Mouse (Mus musculus): Measurements from ENCODE around the gene Dtymk.
"Not testable (repeated sequence)": the region's sequence is repeated elsewhere in the genome, so short reads cannot be mapped to it uniquely, and the experiment has no call there.

Dtymk gene

DNA sequence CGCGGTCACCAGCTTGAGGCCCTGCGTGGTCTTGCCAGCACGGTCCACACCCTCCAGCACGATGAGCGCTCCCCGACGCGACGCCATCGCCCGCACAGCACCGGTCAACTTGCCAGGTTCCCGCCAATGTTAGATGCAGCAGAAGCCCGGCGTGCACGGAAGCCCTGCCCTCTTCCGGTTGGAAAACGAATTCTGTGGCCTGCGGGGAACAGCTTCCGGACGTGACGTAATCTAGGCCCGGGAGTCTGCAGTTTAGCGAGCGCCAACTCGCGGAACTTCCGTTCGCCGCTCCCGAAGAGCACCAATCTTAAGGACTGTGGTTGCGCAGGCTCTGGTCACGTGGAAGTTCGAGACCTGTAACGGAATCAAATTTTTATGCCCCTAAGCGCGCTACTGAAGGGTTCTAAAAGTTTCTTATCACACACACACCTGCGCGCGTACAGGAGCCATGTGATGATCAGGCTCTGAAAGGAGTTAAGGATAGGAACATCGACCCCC lies at the start of gene Dtymk:
TSS of gene Dtymk (minus strand) at position 194 of the 498 bp plus-strand sequence.
- no peak for DNase-seq (ENCODE audit: extremely low read depth, low read depth, low spot score)

DNA sequence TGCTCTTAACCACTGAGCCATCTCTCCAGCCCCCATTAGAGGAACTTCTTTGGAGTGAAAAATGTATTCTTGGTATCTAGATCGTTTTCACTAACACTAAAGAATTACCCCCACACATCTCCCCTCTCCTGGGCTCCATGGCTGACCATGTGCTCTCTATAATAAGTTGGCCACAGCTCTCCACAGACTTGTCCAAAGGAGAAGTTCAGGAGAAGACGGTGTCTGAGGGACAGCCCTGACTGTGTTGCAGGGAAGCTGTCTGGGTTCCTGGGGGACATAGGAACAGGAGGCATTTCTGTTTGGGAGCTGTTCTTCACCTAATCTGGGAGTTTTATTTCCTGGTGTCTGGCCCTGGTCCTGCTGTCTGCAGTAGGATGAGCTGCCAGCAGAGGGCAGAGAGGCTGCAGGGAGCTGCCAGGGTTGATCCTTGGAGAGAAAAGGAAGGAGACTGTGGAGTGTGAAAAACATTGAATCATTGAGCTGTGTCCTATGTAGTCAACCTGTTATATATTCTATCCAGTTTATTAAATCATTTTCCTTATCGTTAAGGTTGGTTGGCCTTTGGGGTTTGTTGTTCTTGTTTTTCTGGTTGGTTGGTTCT lies 44.1 kb upstream of the Dtymk start:
- not testable (repeated sequence) for DNase-seq (ENCODE audit: extremely low read depth, low read depth, low spot score)

DNA sequence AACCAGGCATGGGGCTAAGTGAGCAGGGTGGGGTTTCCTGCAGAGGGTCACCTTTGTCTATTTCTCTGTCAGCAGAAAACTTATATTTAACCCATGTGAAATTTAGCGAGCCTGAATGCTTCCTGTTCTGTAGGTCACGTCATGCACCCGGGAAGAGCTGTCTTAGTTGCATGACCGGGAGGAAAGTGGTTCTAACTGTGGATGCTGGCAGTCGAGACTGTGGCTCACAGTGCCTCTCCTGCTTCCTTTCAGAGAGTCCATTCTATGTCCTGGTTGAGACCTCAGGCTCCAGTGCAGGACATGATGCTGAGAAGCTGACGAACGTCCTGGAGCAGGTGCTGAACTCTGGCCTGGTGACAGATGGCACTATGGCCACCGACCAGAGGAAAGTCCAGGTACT lies 36.8 kb upstream of the Dtymk start:
- not testable (repeated sequence) for DNase-seq (ENCODE audit: extremely low read depth, low read depth, low spot score)

DNA sequence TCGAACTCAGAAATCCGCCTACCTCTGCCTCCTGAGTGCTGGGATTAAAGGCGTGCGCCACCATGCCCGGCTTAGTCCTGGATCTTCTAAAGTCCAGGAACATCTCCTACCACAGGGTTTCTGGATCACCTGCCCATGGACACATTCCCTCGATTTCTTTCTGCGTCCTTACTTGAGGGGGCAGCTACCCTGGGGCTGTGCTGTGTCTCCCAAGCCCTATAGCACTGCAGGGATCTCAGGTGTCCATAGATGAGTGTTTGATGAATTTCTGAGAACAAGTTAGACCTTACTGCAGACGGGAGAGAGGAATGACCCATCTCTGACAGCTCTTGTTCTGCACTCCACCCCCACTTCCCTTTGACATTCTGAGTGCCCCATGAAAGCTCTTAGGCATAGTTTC lies 35.6 kb upstream of the Dtymk start:
- DNase-seq (ENCODE audit: extremely low read depth, low read depth, low spot score): no peak

DNA sequence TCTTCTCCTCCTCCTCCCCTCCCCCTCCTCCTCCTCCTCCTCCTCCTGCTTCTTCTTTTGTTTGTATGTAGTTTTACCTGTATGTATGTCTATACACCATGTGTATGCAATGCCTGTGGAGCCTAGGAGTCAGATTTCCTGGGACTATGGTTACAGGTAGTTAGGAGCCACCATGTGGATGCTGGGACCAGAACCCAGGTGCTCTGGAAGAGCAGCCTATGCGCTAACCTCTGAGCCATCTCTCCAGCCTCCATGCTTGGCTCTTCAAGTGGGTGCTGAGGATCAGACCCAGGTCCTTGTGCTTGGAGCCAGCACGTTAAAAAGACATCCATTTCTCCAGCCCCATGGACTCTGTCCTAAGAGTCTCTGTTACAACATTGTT lies 34.8 kb upstream of the Dtymk start:
- no peak for DNase-seq (ENCODE audit: extremely low read depth, low read depth, low spot score)

DNA sequence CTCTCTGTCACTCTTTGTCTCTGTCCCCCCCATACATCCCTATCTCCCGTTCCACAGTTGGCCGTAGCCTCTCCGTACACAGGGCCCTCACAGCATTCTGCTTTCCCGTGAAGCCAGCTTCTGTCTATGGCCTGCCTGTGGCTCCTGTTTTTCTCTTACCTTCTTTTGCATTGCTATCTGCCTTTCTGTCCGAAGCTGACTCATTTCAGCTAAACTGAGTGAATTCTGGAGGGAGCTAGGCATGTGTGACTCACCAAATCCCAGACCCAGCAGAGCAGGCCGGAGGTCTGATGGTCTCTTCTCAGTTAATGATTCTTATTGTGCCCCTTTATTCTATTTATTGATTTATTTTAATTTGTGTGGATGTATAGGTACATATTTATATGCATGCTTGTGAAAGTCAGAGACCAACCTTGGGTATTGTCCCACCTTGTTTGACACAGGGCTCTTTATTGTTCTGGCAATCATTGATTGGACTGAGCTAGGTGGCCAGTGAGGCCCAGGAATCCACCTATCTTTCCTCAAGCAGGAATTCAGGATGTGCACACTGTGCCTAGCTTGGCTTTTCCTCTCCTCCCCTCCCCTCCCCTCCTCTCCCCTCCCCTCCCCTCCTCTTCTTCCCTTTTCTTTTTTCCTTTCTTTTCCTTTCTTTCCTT lies 34.3 kb upstream of the Dtymk start:
- no peak for DNase-seq (ENCODE audit: extremely low read depth, low read depth, low spot score)

DNA sequence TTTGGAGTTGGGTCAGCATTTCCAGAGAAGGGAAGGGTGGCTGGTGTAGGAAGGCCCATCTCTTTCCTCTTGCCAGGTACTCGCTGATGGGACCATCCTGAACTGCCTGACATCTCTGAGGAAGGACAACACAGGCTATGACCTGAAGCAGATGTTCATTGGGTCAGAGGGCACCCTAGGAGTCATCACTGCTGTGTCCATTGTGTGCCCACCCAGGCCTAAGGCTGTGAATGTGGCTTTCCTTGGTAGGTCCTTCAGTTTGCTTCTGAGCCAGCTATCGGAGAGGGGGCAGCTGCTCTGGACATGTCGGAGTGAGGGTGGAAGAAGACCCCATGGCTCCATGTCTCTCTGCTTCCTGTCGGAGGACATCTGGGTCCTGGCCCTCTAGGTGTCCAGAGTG lies 33.5 kb upstream of the Dtymk start:
- DNase-seq (ENCODE audit: extremely low read depth, low read depth, low spot score): no peak

DNA sequence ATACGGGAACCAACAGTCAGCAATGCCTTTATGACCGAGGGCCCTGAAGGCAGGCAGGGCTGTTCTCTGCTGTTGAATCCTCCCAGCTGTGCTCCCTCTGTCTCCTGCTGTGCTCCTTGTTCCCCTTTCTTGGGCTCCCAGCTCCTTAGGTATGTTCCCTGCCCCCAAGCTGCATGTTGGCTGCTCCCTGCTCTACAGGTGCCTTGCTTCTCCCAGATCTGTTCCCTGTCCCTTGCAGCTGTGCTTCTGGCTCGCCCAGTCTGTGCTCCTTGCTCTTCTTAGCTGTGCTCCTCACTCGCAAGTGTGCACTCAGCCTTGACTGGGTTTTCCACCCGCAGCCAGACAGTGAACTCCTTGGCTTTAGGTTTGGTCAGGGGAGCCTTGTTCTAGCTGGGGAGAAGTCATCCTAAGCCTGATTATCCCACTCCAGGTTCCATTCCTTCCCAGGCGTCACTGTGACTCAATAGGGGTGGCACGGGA lies 33.0 kb upstream of the Dtymk start:
- no peak for DNase-seq (ENCODE audit: extremely low read depth, low read depth, low spot score)

DNA sequence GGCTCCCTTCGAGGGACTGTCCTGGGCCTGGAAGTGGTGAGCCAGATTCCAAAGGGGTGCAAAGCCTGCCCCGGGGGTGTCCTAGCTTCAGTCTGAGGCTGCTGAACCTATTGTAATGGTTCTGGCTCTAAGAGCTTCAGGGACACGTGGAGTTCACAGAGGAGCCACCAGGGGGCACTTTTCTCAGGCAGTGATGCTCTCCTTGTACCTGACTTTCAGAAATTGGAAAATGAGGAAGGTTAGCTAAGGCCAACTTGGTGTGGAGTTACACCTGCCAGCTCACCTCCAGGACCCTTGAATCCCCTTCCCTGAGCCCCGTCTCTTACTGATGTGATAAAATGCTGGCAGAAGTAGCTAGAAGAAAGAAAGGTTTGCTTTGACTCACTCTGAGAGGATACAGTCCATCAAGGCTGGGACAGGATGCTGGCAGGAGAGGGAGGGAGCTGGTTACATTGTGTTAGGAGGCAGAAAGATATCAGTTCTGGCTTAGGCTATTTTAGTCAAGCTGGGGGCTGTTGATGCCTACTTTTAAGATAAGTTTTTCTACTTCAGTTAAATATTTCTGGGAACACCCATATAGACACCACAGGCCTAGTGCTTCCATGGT lies 31.1 kb upstream of the Dtymk start:
- not testable (repeated sequence) for DNase-seq (ENCODE audit: extremely low read depth, low read depth, low spot score)

DNA sequence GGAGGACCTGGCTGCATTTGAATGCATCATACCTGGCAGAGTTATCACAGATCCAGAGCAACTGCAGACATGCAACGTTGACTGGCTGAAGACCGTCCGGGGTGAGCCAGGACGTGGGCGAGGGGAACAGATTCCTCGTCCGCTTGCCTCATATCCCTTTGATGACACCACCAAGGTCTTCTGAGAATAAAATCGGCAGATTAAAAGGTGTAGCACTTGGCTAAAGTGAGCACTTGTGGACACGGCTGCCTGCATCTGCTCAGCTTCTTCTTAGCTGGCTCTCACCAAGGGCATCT lies 24.8 kb upstream of the Dtymk start:
- DNase-seq (ENCODE audit: extremely low read depth, low read depth, low spot score): peak; percentile 59

DNA sequence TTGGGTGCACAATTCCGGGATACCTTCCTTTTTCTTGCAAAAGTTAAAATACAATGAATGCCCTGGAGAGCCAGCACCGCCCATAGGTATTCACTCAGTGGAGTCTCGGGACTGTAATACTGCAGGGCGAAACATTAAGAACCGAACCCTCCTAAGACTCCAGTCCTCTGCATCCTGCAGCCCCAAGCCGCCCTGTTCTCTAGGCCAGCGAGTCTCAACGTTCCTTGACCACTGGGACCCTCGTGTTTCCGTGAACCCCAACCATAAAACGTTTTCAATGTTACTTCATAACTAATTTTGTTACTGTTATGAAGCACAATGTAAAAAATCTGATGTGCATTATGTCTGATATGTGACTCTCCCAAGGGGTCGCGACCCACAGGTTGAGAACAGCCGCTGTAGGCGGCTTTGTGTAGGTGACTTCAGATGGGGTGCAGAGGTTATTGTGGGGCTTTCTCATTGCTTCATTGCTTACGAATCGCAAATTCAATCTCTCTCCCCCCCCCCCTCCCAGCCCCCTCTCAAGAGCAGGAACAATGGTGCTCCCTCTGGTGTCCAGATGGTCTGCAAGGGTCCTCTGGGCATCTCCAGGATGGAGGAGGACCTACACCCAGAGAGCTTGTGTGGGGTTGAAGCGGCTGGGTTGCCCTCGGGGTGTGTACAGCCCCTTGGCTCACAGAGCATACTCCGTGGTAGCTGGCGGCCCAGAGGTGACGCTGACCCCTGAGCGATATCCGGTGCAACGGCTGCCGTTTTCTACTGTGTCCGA lies 24.2 kb upstream of the Dtymk start:
- no peak for DNase-seq (ENCODE audit: extremely low read depth, low read depth, low spot score)

DNA sequence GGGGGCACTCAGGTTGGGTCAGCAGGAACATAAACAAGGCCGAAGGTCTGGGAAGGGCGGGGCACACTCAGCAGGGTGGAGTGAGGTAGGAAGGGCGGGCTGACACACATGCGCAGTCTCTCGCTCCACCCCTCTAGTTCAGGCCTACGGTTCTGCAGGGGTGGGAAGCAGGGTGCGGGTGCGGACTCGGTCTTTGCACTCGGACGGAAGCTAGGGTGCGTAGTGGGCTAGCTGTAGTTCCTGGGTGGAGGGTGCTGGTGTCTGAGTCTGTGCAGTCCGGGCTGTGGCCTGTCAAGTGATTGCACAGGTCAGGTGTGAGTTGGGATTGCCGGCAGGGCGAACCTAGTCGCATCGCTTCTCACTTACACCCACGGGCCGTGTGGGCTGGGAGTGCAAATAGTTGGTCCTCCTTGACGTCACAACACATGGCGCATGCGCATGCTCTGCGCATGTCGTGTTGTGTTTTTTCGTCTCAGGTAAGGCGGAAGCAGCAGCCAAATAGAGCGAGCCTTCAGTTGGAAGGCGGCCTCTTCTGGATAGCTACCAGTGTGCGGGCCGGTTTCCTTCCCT lies 23.5 kb upstream of the Dtymk start:
- DNase-seq (ENCODE audit: extremely low read depth, low read depth, low spot score): peak; percentile 90

DNA sequence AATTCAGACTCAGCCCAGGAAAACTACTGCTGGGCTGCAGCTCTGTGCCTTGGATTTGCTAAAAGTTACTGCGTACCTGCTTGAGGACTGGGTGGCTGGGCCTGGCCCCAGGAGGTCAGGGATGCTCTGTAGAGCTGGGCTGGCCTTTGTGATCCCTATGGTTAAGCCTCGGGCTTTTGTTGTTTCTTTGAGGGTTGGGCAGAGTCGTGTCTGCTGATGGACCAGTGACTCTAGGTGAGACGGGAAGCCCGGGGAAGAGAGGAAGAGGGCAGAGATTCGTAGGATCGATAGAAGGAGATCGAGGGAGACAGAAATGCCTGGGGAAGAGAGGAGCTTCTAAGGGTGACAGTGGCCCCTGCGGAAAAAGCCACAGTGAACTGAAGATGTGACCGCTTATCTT lies 22.9 kb upstream of the Dtymk start, which contains the start of gene D2hgdh:
TSS of gene D2hgdh (plus strand) at position 301 of the 400 bp plus-strand sequence.
- no peak for DNase-seq (ENCODE audit: extremely low read depth, low read depth, low spot score)

DNA sequence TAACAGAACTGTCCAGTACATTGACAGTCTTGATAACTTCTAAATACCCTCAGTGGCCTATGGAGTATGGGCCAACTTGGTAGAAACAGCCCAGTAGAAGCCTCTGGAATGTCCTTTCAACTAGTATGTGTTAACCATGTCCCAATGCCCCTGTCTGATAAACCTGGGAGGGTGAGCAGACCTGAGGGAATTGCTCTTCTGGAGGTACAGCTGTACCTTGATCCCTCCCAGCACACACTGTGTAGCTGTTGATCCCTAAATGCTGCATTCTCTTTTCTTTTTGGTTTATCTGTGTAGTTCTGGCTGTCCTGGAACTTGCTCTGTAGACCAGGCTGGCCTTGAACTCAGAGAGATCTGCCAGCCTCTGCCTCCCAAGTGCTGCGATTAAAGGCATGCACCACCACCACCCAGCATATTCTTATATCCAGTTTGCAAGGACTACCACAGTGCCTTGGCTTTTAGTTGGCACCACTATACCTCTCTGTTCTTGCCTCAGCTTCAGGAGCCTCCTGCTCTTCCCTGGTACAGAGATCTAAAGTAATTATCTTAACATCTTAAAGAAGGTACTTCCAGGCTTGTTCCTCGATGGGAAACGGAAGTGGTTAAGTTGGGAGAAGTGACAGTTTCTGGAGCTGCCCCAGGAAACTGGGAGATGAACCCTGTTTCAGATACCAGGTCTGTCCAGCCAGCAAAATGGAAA lies 22.2 kb upstream of the Dtymk start:
- DNase-seq (ENCODE audit: extremely low read depth, low read depth, low spot score): no peak

DNA sequence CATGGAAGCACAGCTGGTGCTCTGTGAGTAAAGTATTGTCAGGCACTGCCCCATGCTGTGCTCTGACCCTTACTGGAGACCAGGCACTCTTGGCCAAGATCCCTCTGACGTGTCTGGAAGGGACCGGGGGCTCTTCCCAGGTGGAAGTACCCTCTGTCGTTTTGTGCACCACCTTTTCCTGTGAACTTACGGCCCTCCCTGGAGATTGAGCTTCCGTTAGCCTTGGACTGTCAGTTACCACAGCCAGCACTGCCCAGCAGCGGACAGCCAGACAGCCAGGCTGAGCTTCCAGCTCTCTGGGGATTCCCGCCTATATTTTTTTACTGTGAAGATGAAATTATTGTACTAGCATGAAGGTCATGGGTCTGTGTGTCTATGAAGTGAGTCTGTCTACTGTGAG lies 17.0 kb upstream of the Dtymk start:
- DNase-seq (ENCODE audit: extremely low read depth, low read depth, low spot score): no peak

DNA sequence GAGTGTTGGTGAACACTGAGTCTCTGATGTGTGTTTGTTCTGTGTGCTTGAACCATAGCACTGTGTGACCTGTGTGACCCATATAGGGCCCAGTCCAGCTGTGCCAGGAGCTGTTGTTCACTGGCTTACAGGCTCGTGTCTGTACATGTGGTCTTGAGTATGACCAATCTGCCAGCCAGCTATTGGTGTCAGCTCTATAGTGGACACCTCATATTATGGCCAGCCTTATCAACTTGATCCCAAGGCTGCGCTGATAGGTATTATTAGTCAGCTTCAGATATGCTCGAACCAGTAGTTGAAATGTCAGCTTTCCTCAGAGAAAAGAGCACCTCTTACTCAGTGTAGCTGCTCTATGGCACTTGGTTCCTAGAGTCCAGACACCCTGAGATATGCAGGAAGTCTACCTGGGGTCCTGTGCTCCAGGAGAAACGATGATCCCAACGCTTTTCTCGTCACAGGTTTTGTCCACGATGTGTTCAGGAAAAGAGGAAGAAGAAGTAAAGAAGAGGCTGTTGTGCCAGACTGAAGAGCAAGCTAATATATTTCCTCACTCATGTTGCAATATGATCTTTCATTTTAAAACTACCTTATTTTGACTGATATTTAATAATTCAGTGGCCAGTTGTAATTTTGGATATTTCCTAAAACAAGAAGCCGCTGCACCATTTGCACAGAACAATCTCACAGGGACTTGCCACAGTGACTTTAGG lies 16.2 kb upstream of the Dtymk start:
- DNase-seq (ENCODE audit: extremely low read depth, low read depth, low spot score): no peak

DNA sequence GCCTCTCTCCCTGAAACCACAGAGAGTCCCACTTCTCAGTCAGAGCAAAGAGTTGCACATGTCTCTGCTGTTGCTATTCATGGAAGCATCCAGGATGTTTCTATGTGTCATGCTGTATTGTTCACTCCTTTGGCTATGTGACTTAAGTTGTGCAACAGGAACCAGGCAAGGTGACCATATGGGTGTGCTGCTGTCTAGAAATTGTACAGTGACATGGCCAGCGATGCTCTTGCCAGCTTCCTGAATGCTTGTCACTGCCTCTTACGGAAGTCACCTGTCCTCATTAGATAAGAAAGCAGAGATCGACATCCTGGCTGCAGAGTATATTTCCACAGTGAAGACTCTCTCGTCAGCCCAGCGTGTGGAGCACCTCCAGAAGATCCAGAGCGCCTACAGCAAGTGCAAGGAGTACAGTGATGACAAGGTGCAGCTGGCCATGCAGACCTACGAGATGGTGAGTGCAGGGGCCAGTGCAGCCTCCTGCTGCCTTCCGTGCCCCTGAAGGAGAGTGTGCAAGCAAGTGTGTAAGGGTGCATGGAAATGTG lies 9.8 kb upstream of the Dtymk start:
- no peak for DNase-seq (ENCODE audit: extremely low read depth, low read depth, low spot score)

DNA sequence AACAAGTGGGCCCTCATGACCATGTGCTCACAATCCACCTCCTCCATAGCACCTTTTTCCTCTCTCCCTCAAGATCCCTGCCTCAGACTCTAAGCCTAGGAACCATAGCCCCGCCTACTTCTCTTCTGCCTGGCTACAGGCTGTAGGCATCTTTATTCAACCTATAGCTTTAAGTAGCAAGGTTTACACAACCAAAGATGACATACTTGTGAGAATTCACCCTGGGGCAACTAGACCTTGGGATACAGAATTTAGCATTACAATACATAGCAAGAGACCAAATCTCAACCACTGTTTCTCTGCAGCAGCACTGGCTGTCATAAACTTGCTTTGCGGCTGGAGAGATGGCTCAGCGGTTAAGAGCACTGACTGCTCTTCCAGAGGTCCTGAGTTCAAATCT lies 8.3 kb upstream of the Dtymk start:
- DNase-seq (ENCODE audit: extremely low read depth, low read depth, low spot score): no peak

DNA sequence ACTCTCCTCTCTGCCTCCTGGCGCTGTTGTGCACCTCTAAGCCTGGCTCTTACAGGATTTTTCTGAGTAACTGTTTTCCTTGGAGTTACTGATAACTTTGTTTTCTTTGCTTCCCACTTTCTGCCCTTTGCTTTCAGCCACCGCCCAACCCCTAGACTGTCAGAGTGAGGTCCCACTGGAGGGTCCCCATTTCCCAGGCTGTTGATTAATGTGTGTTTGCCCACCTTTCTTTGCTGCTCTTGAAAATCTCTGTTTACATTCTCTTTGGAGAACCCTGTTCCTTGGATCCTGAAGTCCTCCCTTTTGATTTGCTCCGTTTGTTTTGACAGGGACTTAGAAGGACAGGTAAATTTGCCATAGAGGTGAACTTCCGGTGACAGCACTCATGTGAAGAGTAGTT lies 7.1 kb upstream of the Dtymk start:
- no peak for DNase-seq (ENCODE audit: extremely low read depth, low read depth, low spot score)
